Mouse (Mus musculus) layer of hippocampus, adult 9-10 months (tissue): Measurements from ENCODE around the gene Atp1b1.

Experiments
- DNase-seq: peaks from one replicate; pipeline ENCODE4 v3.0.0; 2022; ENCODE audit warnings: low spot score

The Atp1b1 gene

GRCm38 (mm10) chr1:164467406-164467805 lies 9.3 kb upstream of the Atp1b1 start:
- no peak for DNase-seq

- DNase-seq: no peak
Measured at GRCm38 (mm10) chr1:164461726-164462125, 3.6 kb upstream of the Atp1b1 start.

- no peak for DNase-seq
Measured at GRCm38 (mm10) chr1:164460921-164461697, 3.0 kb upstream of the Atp1b1 start.

- DNase-seq: no peak
Measured at GRCm38 (mm10) chr1:164459127-164459905, 1.2 kb upstream of the Atp1b1 start.

GRCm38 (mm10) chr1:164458621-164459051 lies 481 bp upstream of the Atp1b1 start:
- no peak for DNase-seq

GRCm38 (mm10) chr1:164457531-164458244 lies 467 bp downstream of the Atp1b1 start:
- DNase-seq: no peak

- no peak for DNase-seq
Measured at GRCm38 (mm10) chr1:164456731-164457130, 1.4 kb downstream of the Atp1b1 start.

GRCm38 (mm10) chr1:164456065-164456464 lies 2.1 kb downstream of the Atp1b1 start:
- DNase-seq: no peak

- no peak for DNase-seq
Measured at GRCm38 (mm10) chr1:164455614-164456013, 2.5 kb downstream of the Atp1b1 start.

GRCm38 (mm10) chr1:164454747-164455400 lies 3.3 kb downstream of the Atp1b1 start:
- no peak for DNase-seq

- no peak for DNase-seq
Measured at GRCm38 (mm10) chr1:164453739-164454138, 4.4 kb downstream of the Atp1b1 start.

- DNase-seq: no peak
Measured at GRCm38 (mm10) chr1:164453146-164453545, 5.0 kb downstream of the Atp1b1 start.

GRCm38 (mm10) chr1:164452580-164452979 lies 5.6 kb downstream of the Atp1b1 start:
- no peak for DNase-seq

- no peak for DNase-seq
Measured at GRCm38 (mm10) chr1:164451346-164451745, 6.8 kb downstream of the Atp1b1 start.

GRCm38 (mm10) chr1:164450644-164451043 lies 7.5 kb downstream of the Atp1b1 start:
- DNase-seq: no peak

- no peak for DNase-seq
Measured at GRCm38 (mm10) chr1:164450231-164450630, 7.9 kb downstream of the Atp1b1 start.

- no peak for DNase-seq
Measured at GRCm38 (mm10) chr1:164449626-164450025, 8.5 kb downstream of the Atp1b1 start.

- no peak for DNase-seq
Measured at GRCm38 (mm10) chr1:164447521-164447920, 10.6 kb downstream of the Atp1b1 start.

- DNase-seq: no peak
Measured at GRCm38 (mm10) chr1:164446535-164446934, 11.6 kb downstream of the Atp1b1 start.

GRCm38 (mm10) chr1:164445620-164446162 lies 12.5 kb downstream of the Atp1b1 start:
- no peak for DNase-seq

- no peak for DNase-seq
Measured at GRCm38 (mm10) chr1:164441408-164441974, 16.7 kb downstream of the Atp1b1 start.
